Mouse (Mus musculus) cerebellum, adult 2 months (tissue): Measurements from ENCODE around the gene Frrs1l. TPM values are rescaled to one million over a fixed set of nuclear protein-coding genes. Genes with fewer than 3 reads are reported as not detected.

Experiments used
- DNase-seq, 2 experiments: peaks; one replicate each; pipeline ENCODE4 v3.0.0; 2021
- H3K27ac ChIP-seq: fragments of 200-500 bp; 2 replicates; pipeline ENCODE4 v1.5.1; 2012; ENCODE audit warnings: low read length, control low read depth, inconsistent platforms; ENCODE audit not compliant: insufficient read depth
- H3K27me3 ChIP-seq: fragments of 200-500 bp; 2 replicates; pipeline ENCODE4 v1.6.1; 2012; ENCODE audit warnings: inconsistent platforms, mild to moderate bottlenecking, low read length, moderate library complexity; ENCODE audit not compliant: control insufficient read depth, insufficient read depth
- H3K4me1 ChIP-seq: fragments of 200-500 bp; 2 replicates; pipeline ENCODE4 v1.6.1; 2011; ENCODE audit warnings: low read length; ENCODE audit not compliant: control insufficient read depth, insufficient read depth
- H3K4me3 ChIP-seq: fragments of 200-500 bp; replicated peaks from 2 replicates; pipeline ENCODE3; 2011; ENCODE audit warnings: mild to moderate bottlenecking, low read depth, low read length, control low read depth; ENCODE audit not compliant: insufficient read depth
- CTCF ChIP-seq: fragments of 200-500 bp; IDR thresholded peaks from 2 replicates; pipeline ENCODE4 v1.5.1; 2011; ENCODE audit warnings: low read depth, mild to moderate bottlenecking, control low read depth, low read length, moderate library complexity, borderline replicate concordance; ENCODE audit not compliant: insufficient read depth
- POLR2A ChIP-seq: fragments of 200-500 bp; IDR thresholded peaks from 2 replicates; pipeline ENCODE4 v1.6.1; 2011; ENCODE audit warnings: low read length, control low read depth, borderline replicate concordance; ENCODE audit not compliant: insufficient read depth
- WGBS: fragments of 180-500 bp; shearing (Covaris S2); methylation state at CpG from one replicate; pipeline ENCODE4 v1.1.7; 2018; 5-methylcytosine and 5-hydroxymethylcytosine counted together
- polyA plus RNA-seq: library from polyadenylated mRNA; depleted of rRNA; stranded (reverse); fragments of >200 nt; gene quantifications from 2 replicates; pipeline ENCODE4 v1.2.3, GENCODE M21; 2012; rRNA removed

Gene Frrs1l
- polyA plus RNA-seq, 1 experiment: 102 TPM

- Histone ChIP-seq H3K27me3 (no peaks in the 10 kb centered on the region), H3K4me1 (no peaks in the 10 kb centered on the region), H3K4me3 (no peak overlapping the region), H3K27ac (no peak overlapping the region)
- TF ChIP-seq CTCF (no peak), POLR2A (no peak)
- WGBS: 92% methylated on average over 11 of the region's 11 CpGs
- no peak for DNase-seq
Observed at GRCm38 (mm10) chr4:56922229-56922628, 68.0 kb downstream of the Frrs1l start.

DNA sequence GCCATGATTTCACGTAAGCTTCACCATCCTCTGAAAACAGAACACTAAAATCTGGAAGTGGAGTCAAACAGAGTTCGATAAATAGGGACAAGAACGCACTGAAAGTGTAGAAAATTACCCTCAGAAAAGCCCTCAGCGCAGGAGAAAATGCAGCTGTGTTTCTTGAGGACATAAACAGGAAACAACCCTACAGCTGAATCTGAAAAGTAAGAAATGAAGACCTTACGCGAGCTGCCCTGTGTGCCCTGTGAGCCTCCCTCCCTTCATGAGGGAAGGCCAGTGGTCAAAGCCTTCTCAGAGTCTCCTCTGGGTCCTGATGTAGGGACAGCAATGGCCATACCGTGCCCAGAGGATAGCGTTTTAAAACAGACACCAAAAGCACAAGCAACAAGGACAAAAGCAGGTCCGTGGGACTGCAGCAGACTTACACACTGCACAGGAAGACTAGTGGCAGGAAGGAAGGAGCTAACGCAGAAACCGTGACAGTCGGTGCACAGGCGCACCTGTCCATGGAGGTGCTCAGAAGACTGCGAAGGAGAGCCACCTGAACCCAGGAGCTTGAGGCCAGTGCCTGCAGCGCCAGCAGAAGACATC is 74.4 kb downstream of the Frrs1l start:
- no peaks in the 10 kb centered on the region for H3K4me1 ChIP-seq
- TF ChIP-seq POLR2A: no peak
- no peak overlapping the region for H3K4me3 ChIP-seq
- H3K27ac ChIP-seq: no peak overlapping the region
- WGBS: 91% methylated on average over 15 of the region's 15 CpGs
- DNase-seq: no peak
- H3K27me3 ChIP-seq: no peaks in the 10 kb centered on the region

DNA sequence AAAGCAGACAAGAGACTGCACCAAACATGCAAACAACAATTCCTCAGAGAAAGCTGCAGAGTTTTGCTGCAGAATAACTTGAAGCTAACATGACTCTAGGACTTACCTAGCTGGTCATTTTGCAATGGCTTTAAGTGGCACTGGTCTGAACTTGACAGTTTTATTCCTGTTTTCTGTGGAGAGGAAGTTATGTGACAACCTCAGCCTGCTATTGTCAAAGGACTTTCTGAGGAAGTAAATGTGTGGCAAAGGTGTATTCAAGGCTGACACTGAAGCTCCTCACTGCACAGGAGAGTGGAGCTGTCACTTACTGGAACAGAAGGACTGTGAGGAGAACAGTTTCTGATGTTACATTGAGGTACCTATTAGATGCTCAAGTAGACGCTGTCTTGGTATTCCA is 75.4 kb downstream of the Frrs1l start:
- Histone ChIP-seq H3K4me1 (no peaks in the 10 kb centered on the region), H3K27ac (no peak overlapping the region), H3K27me3 (no peaks in the 10 kb centered on the region), H3K4me3 (no peak overlapping the region)
- WGBS: 89% methylated on average over 1 of the region's 1 CpGs
- TF ChIP-seq POLR2A (no peak), CTCF (no peak)
- DNase-seq: no peak

GRCm38 (mm10) chr4:56914338-56914737 is 75.9 kb downstream of the Frrs1l start:
- TF ChIP-seq POLR2A (no peak), CTCF (no peak)
- Histone ChIP-seq H3K27me3 (no peaks in the 10 kb centered on the region), H3K4me3 (no peak overlapping the region), H3K4me1 (no peaks in the 10 kb centered on the region), H3K27ac (no peak overlapping the region)
- 93% methylated on average over 6 of the region's 6 CpGs for WGBS
- DNase-seq: no peak

GRCm38 (mm10) chr4:56912382-56913001 is 77.7 kb downstream of the Frrs1l start:
- no peak overlapping the region for H3K4me3 ChIP-seq
- H3K27ac ChIP-seq: no peak overlapping the region
- WGBS: 94% methylated on average over 7 of the region's 7 CpGs
- H3K4me1 ChIP-seq: no peaks in the 10 kb centered on the region
- no peak for TF ChIP-seq CTCF
- TF ChIP-seq POLR2A: no peak
- H3K27me3 ChIP-seq: no peaks in the 10 kb centered on the region
- no peak for DNase-seq

GRCm38 (mm10) chr4:56909568-56909967 is 80.6 kb downstream of the Frrs1l start:
- DNase-seq: no peak
- TF ChIP-seq CTCF: no peak
- TF ChIP-seq POLR2A: no peak
- Histone ChIP-seq H3K4me1 (no peaks in the 10 kb centered on the region), H3K27ac (no peak overlapping the region), H3K4me3 (no peak overlapping the region), H3K27me3 (no peaks in the 10 kb centered on the region)
- WGBS: 91% methylated on average over 3 of the region's 3 CpGs

DNA sequence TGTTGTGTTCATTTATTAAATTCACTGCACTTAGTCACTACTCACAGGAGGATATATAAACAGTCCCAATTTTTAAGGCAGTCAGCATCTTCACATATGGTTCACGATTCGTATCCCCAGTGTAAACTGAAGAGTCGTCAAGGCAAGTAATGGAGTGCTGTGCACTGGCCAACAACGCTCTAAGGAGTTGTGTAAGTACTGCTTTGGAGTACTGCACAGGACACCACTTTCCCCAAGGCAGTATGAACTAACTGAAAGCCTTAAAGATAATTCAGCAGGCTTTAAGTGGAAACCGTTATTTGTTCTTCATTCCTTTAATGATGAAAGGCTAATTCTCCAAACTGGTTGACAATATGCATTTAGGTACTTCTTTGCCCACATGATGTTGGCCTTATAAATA is 82.5 kb downstream of the Frrs1l start:
- no peak for TF ChIP-seq CTCF
- no peak for TF ChIP-seq POLR2A
- H3K27me3 ChIP-seq: no peaks in the 10 kb centered on the region
- H3K4me3 ChIP-seq: no peak overlapping the region
- H3K4me1 ChIP-seq: no peaks in the 10 kb centered on the region
- no peak for DNase-seq
- WGBS: 93% methylated on average over 5 of the region's 5 CpGs
- H3K27ac ChIP-seq: no peak overlapping the region

Other genes starting within 250 kb of the Frrs1l start
- 0.06 and 0.11 TPM in 2 replicates for gene Actl7b, start 248.9 kb downstream of the Frrs1l start, polyA plus RNA-seq
- not detected in 2 replicates for gene Actl7a, start 247.0 kb downstream of the Frrs1l start, polyA plus RNA-seq
- 57.2 and 59.7 TPM in 2 replicates for gene Elp1, start 188.1 kb downstream of the Frrs1l start, polyA plus RNA-seq
- gene Fam206a, start 188.0 kb downstream of the Frrs1l start, polyA plus RNA-seq: 9.7 and 10.8 TPM in 2 replicates
- gene Ctnnal1, start 125.2 kb downstream of the Frrs1l start, polyA plus RNA-seq: 33.9 and 34.5 TPM in 2 replicates
- 11.0 and 11.5 TPM in 2 replicates for gene Tmem245, start 43.0 kb downstream of the Frrs1l start, polyA plus RNA-seq
- 37.4 and 40.4 TPM in 2 replicates for gene Epb41l4b, start 153.0 kb upstream of the Frrs1l start, polyA plus RNA-seq